Mouse (Mus musculus): ENCODE results near the gene Arg2. TPM values are rescaled to one million over a fixed set of nuclear protein-coding genes. Genes with fewer than 3 reads are reported as not detected.

The Arg2 gene
- polyA plus RNA-seq, 2 experiments = 0.39 to 0.55 TPM

GRCm38 (mm10) chr12:79139417-79139816 lies 8.8 kb downstream of the Arg2 start:
- WGBS = 45% methylated on average over 1 of the region's 1 CpGs
- H3K27me3 ChIP-seq (ENCODE audit: control insufficient read depth, insufficient read depth, low read length) = no peaks in the 10 kb centered on the region
- H3K4me1 ChIP-seq (ENCODE audit: control insufficient read depth, insufficient read depth, low read length) = no peaks in the 10 kb centered on the region
- H3K9me3 ChIP-seq (ENCODE audit: control insufficient read depth, low read length) = no peaks in the 10 kb centered on the region
- DNase-seq (ENCODE audit: low spot score) = no peak
- H3K27ac ChIP-seq (replicated peaks; ENCODE audit: low read depth, low read length) = no peak overlapping the region
- no peaks in the 10 kb centered on the region for H3K36me3 ChIP-seq (ENCODE audit: control insufficient read depth, insufficient read depth, low read length)
- no peak overlapping the region for H3K4me2 ChIP-seq (replicated peaks; ENCODE audit: low read depth, low read length, severe bottlenecking)
- TF ChIP-seq POLR2A (IDR thresholded peaks at IDR 0.05; ENCODE audit: borderline replicate concordance, extremely low read depth, insufficient read depth, insufficient read length) = no peak
- ATAC-seq (ENCODE audit: low FRiP score, low read depth) = no peak
- no peak overlapping the region for H3K9ac ChIP-seq (ENCODE audit: low read depth, low read length, severe bottlenecking)
- H3K4me3 ChIP-seq (replicated peaks; ENCODE audit: low read length) = no peak overlapping the region

GRCm38 (mm10) chr12:79140811-79141210 lies 10.2 kb downstream of the Arg2 start:
- Histone ChIP-seq H3K9ac (ENCODE audit: low read depth, low read length, severe bottlenecking) (no peak overlapping the region), H3K4me1 (ENCODE audit: control insufficient read depth, insufficient read depth, low read length) (no peaks in the 10 kb centered on the region), H3K36me3 (ENCODE audit: control insufficient read depth, insufficient read depth, low read length) (no peaks in the 10 kb centered on the region), H3K9me3 (ENCODE audit: control insufficient read depth, low read length) (no peaks in the 10 kb centered on the region), H3K27ac (replicated peaks; ENCODE audit: low read depth, low read length) (no peak overlapping the region), H3K4me3 (replicated peaks; ENCODE audit: low read length) (no peak overlapping the region), H3K27me3 (ENCODE audit: control insufficient read depth, insufficient read depth, low read length) (no peaks in the 10 kb centered on the region), H3K4me2 (replicated peaks; ENCODE audit: low read depth, low read length, severe bottlenecking) (no peak overlapping the region)
- DNase-seq (ENCODE audit: low spot score) = no peak
- TF ChIP-seq POLR2A (IDR thresholded peaks at IDR 0.05; ENCODE audit: borderline replicate concordance, extremely low read depth, insufficient read depth, insufficient read length) = no peak
- 90% methylated on average over 2 of the region's 2 CpGs for WGBS
- ATAC-seq (ENCODE audit: low FRiP score, low read depth) = no peak

- ATAC-seq (ENCODE audit: low FRiP score, low read depth) (no peak), DNase-seq (ENCODE audit: low spot score) (no peak)
- Histone ChIP-seq H3K36me3 (ENCODE audit: control insufficient read depth, insufficient read depth, low read length) (no peaks in the 10 kb centered on the region), H3K9me3 (ENCODE audit: control insufficient read depth, low read length) (no peaks in the 10 kb centered on the region), H3K4me1 (ENCODE audit: control insufficient read depth, insufficient read depth, low read length) (no peaks in the 10 kb centered on the region), H3K4me3 (replicated peaks; ENCODE audit: low read length) (no peak overlapping the region), H3K27me3 (ENCODE audit: control insufficient read depth, insufficient read depth, low read length) (no peaks in the 10 kb centered on the region), H3K27ac (replicated peaks; ENCODE audit: low read depth, low read length) (no peak overlapping the region), H3K9ac (ENCODE audit: low read depth, low read length, severe bottlenecking) (no peak overlapping the region), H3K4me2 (replicated peaks; ENCODE audit: low read depth, low read length, severe bottlenecking) (no peak overlapping the region)
- TF ChIP-seq POLR2A (IDR thresholded peaks at IDR 0.05; ENCODE audit: borderline replicate concordance, extremely low read depth, insufficient read depth, insufficient read length) = no peak
Measured at GRCm38 (mm10) chr12:79141384-79141783, 10.8 kb downstream of the Arg2 start.

GRCm38 (mm10) chr12:79149653-79150052 lies 19.1 kb downstream of the Arg2 start:
- no peaks in the 10 kb centered on the region for H3K9me3 ChIP-seq (ENCODE audit: control insufficient read depth, low read length)
- no peaks in the 10 kb centered on the region for H3K4me1 ChIP-seq (ENCODE audit: control insufficient read depth, insufficient read depth, low read length)
- 91% methylated on average over 6 of the region's 6 CpGs for WGBS
- DNase-seq (ENCODE audit: low spot score) (no peak), ATAC-seq (ENCODE audit: low FRiP score, low read depth) (no peak)
- no peak for TF ChIP-seq POLR2A (IDR thresholded peaks at IDR 0.05; ENCODE audit: borderline replicate concordance, extremely low read depth, insufficient read depth, insufficient read length)
- no peak overlapping the region for H3K9ac ChIP-seq (ENCODE audit: low read depth, low read length, severe bottlenecking)
- no peak overlapping the region for H3K27ac ChIP-seq (replicated peaks; ENCODE audit: low read depth, low read length)
- H3K27me3 ChIP-seq (ENCODE audit: control insufficient read depth, insufficient read depth, low read length) = no peaks in the 10 kb centered on the region
- no peak overlapping the region for H3K4me3 ChIP-seq (replicated peaks; ENCODE audit: low read length)
- no peak overlapping the region for H3K4me2 ChIP-seq (replicated peaks; ENCODE audit: low read depth, low read length, severe bottlenecking)
- H3K36me3 ChIP-seq (ENCODE audit: control insufficient read depth, insufficient read depth, low read length) = peaks cover 3% of the 10 kb centered on the region

- no peak overlapping the region for H3K27ac ChIP-seq (replicated peaks; ENCODE audit: low read depth, low read length)
- ATAC-seq (ENCODE audit: low FRiP score, low read depth) = no peak
Measured at GRCm38 (mm10) chr12:79162876-79163275, 32.3 kb downstream of the Arg2 start.

GRCm38 (mm10) chr12:79169173-79169572 lies 38.6 kb downstream of the Arg2 start:
- no peak for TF ChIP-seq POLR2A (IDR thresholded peaks at IDR 0.05; ENCODE audit: borderline replicate concordance, extremely low read depth, insufficient read depth, insufficient read length)
- no peak overlapping the region for H3K4me3 ChIP-seq (replicated peaks; ENCODE audit: low read length)
- H3K9ac ChIP-seq (ENCODE audit: low read depth, low read length, severe bottlenecking) = no peak overlapping the region
- H3K4me2 ChIP-seq (replicated peaks; ENCODE audit: low read depth, low read length, severe bottlenecking) = no peak overlapping the region
- no peaks in the 10 kb centered on the region for H3K9me3 ChIP-seq (ENCODE audit: control insufficient read depth, low read length)
- H3K36me3 ChIP-seq (ENCODE audit: control insufficient read depth, insufficient read depth, low read length) = peaks cover 19% of the 10 kb centered on the region
- DNase-seq (ENCODE audit: low spot score) (no peak), ATAC-seq (ENCODE audit: low FRiP score, low read depth) (no peak)
- H3K4me1 ChIP-seq (ENCODE audit: control insufficient read depth, insufficient read depth, low read length) = peaks cover 5% of the 10 kb centered on the region; the same call in 1 of the 2 replicates
- no peak overlapping the region for H3K27ac ChIP-seq (replicated peaks; ENCODE audit: low read depth, low read length)
- no peaks in the 10 kb centered on the region for H3K27me3 ChIP-seq (ENCODE audit: control insufficient read depth, insufficient read depth, low read length)

More at GRCm38 (mm10) chr12:79162876-79163275, 32.3 kb downstream of the Arg2 start:
- no peaks in the 10 kb centered on the region for H3K4me1 ChIP-seq (ENCODE audit: control insufficient read depth, insufficient read depth, low read length)
- 91% methylated on average over 3 of the region's 3 CpGs for WGBS
- H3K9ac ChIP-seq (ENCODE audit: low read depth, low read length, severe bottlenecking) = no peak overlapping the region
- no peak overlapping the region for H3K4me3 ChIP-seq (replicated peaks; ENCODE audit: low read length)
- peaks cover 72% of the 10 kb centered on the region for H3K36me3 ChIP-seq (ENCODE audit: control insufficient read depth, insufficient read depth, low read length)
- no peak for DNase-seq (ENCODE audit: low spot score)
- no peaks in the 10 kb centered on the region for H3K27me3 ChIP-seq (ENCODE audit: control insufficient read depth, insufficient read depth, low read length)
- H3K4me2 ChIP-seq (replicated peaks; ENCODE audit: low read depth, low read length, severe bottlenecking) = no peak overlapping the region
- no peak for TF ChIP-seq POLR2A (IDR thresholded peaks at IDR 0.05; ENCODE audit: borderline replicate concordance, extremely low read depth, insufficient read depth, insufficient read length)
- no peaks in the 10 kb centered on the region for H3K9me3 ChIP-seq (ENCODE audit: control insufficient read depth, low read length)
